In genomic region chr10:103046623-103047022, GRCm38 (mm10) we compare ENCODE assay signal across 28 mouse cellular contexts. TPM values are rescaled to one million over a fixed set of nuclear protein-coding genes. Genes with fewer than 3 reads are reported as not detected.
"Had no signal": no experiment of that assay in that cellular context is flagged by ENCODE, and none has a peak within 500 bp of the region (broad histone marks: within the 10 kb centered on the region; RNA-seq: fewer than 3 reads in every experiment).

No protein-coding gene starts in this region.

- H3K9me3 ChIP-seq: heart, embryonic 10.5 days; heart, embryonic 12.5 days; hindbrain, embryonic 10.5 days; hindbrain, embryonic 12.5 days; kidney, embryonic 15.5 days; limb, embryonic 10.5 days; limb, embryonic 12.5 days; liver, embryonic 13.5 days; liver, embryonic 15.5 days had no signal

- DNase-seq: gastrocnemius, adult 2 months; gastrocnemius, postnatal 10 days; gastrocnemius, postnatal 25 days; heart, adult 18-20 months; heart, postnatal 10 days; heart, postnatal 4 days; kidney, adult 11 months; kidney, adult 2 months; kidney, adult 9 months; kidney, postnatal 14 days; kidney, postnatal 4 days; liver; liver, embryonic 13.5 days had no signal

- H3K27me3 ChIP-seq: heart, embryonic 12.5 days; hindbrain, embryonic 12.5 days; limb, embryonic 12.5 days; liver, embryonic 13.5 days; liver, embryonic 15.5 days had no signal

- H3K27ac ChIP-seq: gastrocnemius, adult 2 months; heart, embryonic 10.5 days; hindbrain, embryonic 10.5 days; hindbrain, embryonic 12.5 days; hindbrain, embryonic 14.5 days; kidney, embryonic 15.5 days; kidney, postnatal 0 days; layer of hippocampus, adult 2 months; left cerebral cortex, adult 2 months; limb, embryonic 10.5 days; limb, embryonic 12.5 days; liver, embryonic 13.5 days; liver, embryonic 15.5 days had no signal

- H3K36me3 ChIP-seq: heart, embryonic 10.5 days; heart, embryonic 12.5 days; hindbrain, embryonic 10.5 days; hindbrain, embryonic 12.5 days; kidney, embryonic 15.5 days; limb, embryonic 10.5 days; limb, embryonic 12.5 days; liver, embryonic 13.5 days; liver, embryonic 15.5 days had no signal

- H3K4me3 ChIP-seq: gastrocnemius, adult 2 months; heart, embryonic 10.5 days; heart, embryonic 12.5 days; hindbrain, embryonic 10.5 days; hindbrain, embryonic 12.5 days; kidney, embryonic 15.5 days; layer of hippocampus, adult 2 months; left cerebral cortex, adult 2 months; limb, embryonic 10.5 days; limb, embryonic 12.5 days; liver, embryonic 13.5 days; liver, embryonic 15.5 days had no signal

- H3K4me1 ChIP-seq: heart, embryonic 10.5 days; heart, embryonic 12.5 days; hindbrain, embryonic 10.5 days; hindbrain, embryonic 12.5 days; kidney, embryonic 15.5 days; limb, embryonic 10.5 days; limb, embryonic 12.5 days; liver, embryonic 13.5 days; liver, embryonic 15.5 days had no signal

- H3K4me2 ChIP-seq: heart, embryonic 12.5 days; hindbrain, embryonic 12.5 days; hindbrain, embryonic 14.5 days; kidney, embryonic 15.5 days; limb, embryonic 12.5 days; liver, embryonic 11.5 days; liver, embryonic 13.5 days; liver, embryonic 15.5 days had no signal

- H3K9ac ChIP-seq: heart, embryonic 12.5 days; hindbrain, embryonic 12.5 days; hindbrain, embryonic 14.5 days; kidney, embryonic 15.5 days; limb, embryonic 12.5 days; liver, embryonic 13.5 days; liver, embryonic 15.5 days had no signal

- ATAC-seq: hindbrain, embryonic 16.5 days; inflammation-experienced regulatory T-cells, adult 6 months had no signal

RNA-seq across cellular contexts. Expression of gene Alx1, which starts 16.6 kb away (rescaled TPM):
- polyA plus RNA-seq: hindbrain, embryonic 14.5 days; hindbrain, embryonic 16.5 days; inflammation-experienced regulatory T-cells, adult 6 months had no signal
